Comparison of ENCODE assay signal across 30 mouse cellular contexts in genomic region chr9:111608762-111609161, GRCm38 (mm10).
A peak's percentile ranks its signal among the peaks of the same experiment; 100 is the strongest.
DNase-seq lines count a peak whose midpoint lies in the region; ATAC-seq and TF ChIP-seq lines count a peak whose summit lies in the region.
"Had no signal": no experiment of that assay in that cellular context is flagged by ENCODE, and none has a peak within 500 bp of the region (broad histone marks: within the 10 kb centered on the region; RNA-seq: fewer than 3 reads in every experiment).

No protein-coding gene starts in this region.

- H3K9me3 ChIP-seq in intestine, embryonic 16.5 days (ENCODE audit: control insufficient read depth, low read length), result no peaks in the 10 kb centered on the region
- no peaks in the 10 kb centered on the region for H3K9me3 ChIP-seq in intestine, postnatal 0 days (ENCODE audit: control insufficient read depth)
- no peaks in the 10 kb centered on the region for H3K9me3 ChIP-seq in lung, embryonic 16.5 days (ENCODE audit: control insufficient read depth, low read length)
- H3K9me3 ChIP-seq: forebrain, embryonic 13.5 days; heart, embryonic 10.5 days; heart, embryonic 15.5 days; hindbrain, embryonic 12.5 days; lung, embryonic 15.5 days; midbrain, embryonic 10.5 days; midbrain, embryonic 15.5 days; neural tube, embryonic 15.5 days; stomach, embryonic 15.5 days had no signal

- no peak for DNase-seq in lung, postnatal 4 days
- peak; percentile 4 for DNase-seq in c-Kit-positive CD71-negative TER-119-negative erythroid progenitor cells, embryonic 14.5 days (ENCODE audit: low read depth)
- no peak for DNase-seq in heart, adult 2 months
- no peak for DNase-seq in thymus, postnatal 4 days
- DNase-seq: B cell, adult 2 months; cerebellum, adult 8-10 months; cerebellum, postnatal 25 days; gastrocnemius, postnatal 10 days; kidney, adult 11 months; layer of hippocampus, postnatal 36 days; left cerebral cortex, postnatal 4 days; retina, postnatal 1 day; right cerebral cortex, postnatal 14 days; thymus, postnatal 25 days had no signal

- H3K36me3 ChIP-seq in intestine, embryonic 16.5 days (ENCODE audit: control insufficient read depth, insufficient read depth, low read length), result no peaks in the 10 kb centered on the region
- no peaks in the 10 kb centered on the region for H3K36me3 ChIP-seq in intestine, postnatal 0 days (ENCODE audit: control insufficient read depth, insufficient read depth)
- no peaks in the 10 kb centered on the region for H3K36me3 ChIP-seq in lung, embryonic 16.5 days (ENCODE audit: control insufficient read depth, insufficient read depth, low read length)
- H3K36me3 ChIP-seq in heart, adult 2 months (ENCODE audit: control insufficient read depth, insufficient read depth, low read length), result no peaks in the 10 kb centered on the region
- H3K36me3 ChIP-seq: heart, embryonic 10.5 days; heart, embryonic 15.5 days; hindbrain, embryonic 12.5 days; lung, embryonic 15.5 days; midbrain, embryonic 10.5 days; midbrain, embryonic 15.5 days; neural tube, embryonic 15.5 days; stomach, embryonic 15.5 days had no signal

- peak; percentile 38; the same call in 1 of the 2 replicates for ATAC-seq in intestine, embryonic 16.5 days
- no peak for ATAC-seq in intestine, postnatal 0 days
- ATAC-seq in lung, embryonic 16.5 days (ENCODE audit: low read depth), result peak; percentile 26; the same call in 1 of the 2 replicates
- peak; percentile 37 for ATAC-seq in CD4-positive, CD25-positive, alpha-beta regulatory T cell, adult 4 months
- ATAC-seq: forebrain, embryonic 13.5 days; hindbrain, postnatal 0 days; midbrain, embryonic 15.5 days; Patski had no signal

- H3K4me1 ChIP-seq in intestine, embryonic 16.5 days (ENCODE audit: control insufficient read depth, insufficient read depth, low read length), result no peaks in the 10 kb centered on the region
- H3K4me1 ChIP-seq in intestine, postnatal 0 days (replicated peaks; ENCODE audit: control insufficient read depth, insufficient read depth, low read length), result no peaks in the 10 kb centered on the region
- H3K4me1 ChIP-seq in lung, embryonic 16.5 days (replicated peaks; ENCODE audit: control insufficient read depth, insufficient read depth, low read length), result no peaks in the 10 kb centered on the region
- H3K4me1 ChIP-seq in heart, adult 2 months (ENCODE audit: control insufficient read depth, insufficient read depth, low read length), result no peaks in the 10 kb centered on the region
- H3K4me1 ChIP-seq: forebrain, embryonic 13.5 days; heart, embryonic 15.5 days; hindbrain, embryonic 12.5 days; lung, embryonic 15.5 days; midbrain, embryonic 10.5 days; midbrain, embryonic 15.5 days; neural tube, embryonic 15.5 days; stomach, embryonic 15.5 days had no signal

- H3K4me3 ChIP-seq in intestine, embryonic 16.5 days (ENCODE audit: low read length), result no peak overlapping the region
- H3K4me3 ChIP-seq in intestine, postnatal 0 days (ENCODE audit: low read depth, low read length), result no peak overlapping the region
- H3K4me3 ChIP-seq in lung, embryonic 16.5 days (ENCODE audit: low read length), result no peak overlapping the region
- H3K4me3 ChIP-seq in heart, adult 2 months, result no peak overlapping the region
- H3K4me3 ChIP-seq: forebrain, embryonic 13.5 days; heart, embryonic 10.5 days; heart, embryonic 15.5 days; hindbrain, embryonic 12.5 days; lung, embryonic 15.5 days; midbrain, embryonic 10.5 days; midbrain, embryonic 15.5 days; neural tube, embryonic 15.5 days; stomach, embryonic 15.5 days had no signal

- no peak for TF ChIP-seq EP300 in heart, adult 2 months (IDR thresholded peaks at IDR 0.05; ENCODE audit: insufficient read depth, low read depth, low read length)

- H3K4me2 ChIP-seq in intestine, embryonic 16.5 days (ENCODE audit: low read depth, low read length), result no peak overlapping the region
- no peak overlapping the region for H3K4me2 ChIP-seq in intestine, postnatal 0 days (replicated peaks; ENCODE audit: low read depth)
- H3K4me2 ChIP-seq in lung, embryonic 16.5 days (ENCODE audit: low read depth, low read length), result no peak overlapping the region
- H3K4me2 ChIP-seq: forebrain, embryonic 13.5 days; heart, embryonic 15.5 days; hindbrain, embryonic 12.5 days; lung, embryonic 15.5 days; midbrain, embryonic 15.5 days; neural tube, embryonic 15.5 days; stomach, embryonic 15.5 days had no signal

- H3K27ac ChIP-seq in intestine, embryonic 16.5 days (ENCODE audit: low read length), result no peak overlapping the region
- no peak overlapping the region for H3K27ac ChIP-seq in intestine, postnatal 0 days (ENCODE audit: low read depth, low read length)
- H3K27ac ChIP-seq in lung, embryonic 16.5 days (ENCODE audit: low read length), result no peak overlapping the region
- no peak overlapping the region for H3K27ac ChIP-seq in heart, adult 2 months
- H3K27ac ChIP-seq: forebrain, embryonic 13.5 days; heart, embryonic 10.5 days; heart, embryonic 15.5 days; hindbrain, embryonic 12.5 days; hindbrain, postnatal 0 days; liver, embryonic 14.5 days; lung, embryonic 15.5 days; midbrain, embryonic 10.5 days; midbrain, embryonic 15.5 days; neural tube, embryonic 15.5 days; stomach, embryonic 15.5 days had no signal

- H3K79me2 ChIP-seq in heart, adult 2 months (replicated peaks; ENCODE audit: control insufficient read depth, insufficient read depth, low read length), result no peaks in the 10 kb centered on the region

- 51% methylated on average over 6 of the region's 6 CpGs for WGBS in intestine, embryonic 16.5 days
- WGBS in intestine, postnatal 0 days, result 50% methylated on average over 6 of the region's 6 CpGs
- WGBS in lung, embryonic 16.5 days, result 44% methylated on average over 6 of the region's 6 CpGs
- 39% methylated on average over 6 of the region's 6 CpGs for WGBS in heart, adult 2 months

- no peak for TF ChIP-seq POLR2A in heart, adult 2 months (IDR thresholded peaks at IDR 0.05; ENCODE audit: insufficient read depth, low read depth, low read length)

- intact Hi-C loops in heart, adult 2 months (cut with DNase I), result no loop called here

- no peaks in the 10 kb centered on the region for H3K27me3 ChIP-seq in intestine, embryonic 16.5 days (replicated peaks; ENCODE audit: control insufficient read depth, insufficient read depth, low read length)
- H3K27me3 ChIP-seq in intestine, postnatal 0 days (replicated peaks; ENCODE audit: control insufficient read depth, insufficient read depth, low read length), result no peaks in the 10 kb centered on the region
- H3K27me3 ChIP-seq in lung, embryonic 16.5 days (ENCODE audit: control insufficient read depth, insufficient read depth, low read depth, low read length), result no peaks in the 10 kb centered on the region
- no peaks in the 10 kb centered on the region for H3K27me3 ChIP-seq in heart, adult 2 months (ENCODE audit: control insufficient read depth, insufficient read depth, low read length)
- H3K27me3 ChIP-seq: forebrain, embryonic 13.5 days; heart, embryonic 15.5 days; hindbrain, embryonic 12.5 days; lung, embryonic 15.5 days; midbrain, embryonic 15.5 days; neural tube, embryonic 15.5 days; Patski; stomach, embryonic 15.5 days had no signal

- no peak overlapping the region for H3K9ac ChIP-seq in intestine, embryonic 16.5 days (ENCODE audit: low read depth, low read length)
- H3K9ac ChIP-seq in intestine, postnatal 0 days (ENCODE audit: low read depth, low read length), result no peak overlapping the region
- H3K9ac ChIP-seq in lung, embryonic 16.5 days (ENCODE audit: low read length), result no peak overlapping the region
- no peak overlapping the region for H3K9ac ChIP-seq in heart, adult 2 months (ENCODE audit: low read depth, low read length)
- H3K9ac ChIP-seq: forebrain, embryonic 13.5 days; heart, embryonic 15.5 days; hindbrain, embryonic 12.5 days; liver, embryonic 14.5 days; lung, embryonic 15.5 days; midbrain, embryonic 15.5 days; neural tube, embryonic 15.5 days; stomach, embryonic 15.5 days had no signal

- no peak for TF ChIP-seq CTCF in intestine, postnatal 0 days (IDR thresholded peaks at IDR 0.05; ENCODE audit: low read depth)
- no peak for TF ChIP-seq CTCF in heart, adult 2 months (IDR thresholded peaks at IDR 0.05)
